Mouse (Mus musculus) E14TG2a.4 (cell line): Measurements from ENCODE around the gene Ctdsp2.

ENCODE experiments used
- H3K27me3 ChIP-seq: 2 replicates; pipeline ENCODE4 v1.6.1; 2014; ENCODE audit warnings: low read length, control low read depth; ENCODE audit not compliant: insufficient read depth
- H3K36me3 ChIP-seq: 2 replicates; pipeline ENCODE4 v1.6.1; 2014; ENCODE audit warnings: low read length, control low read depth; ENCODE audit not compliant: insufficient read depth
- H3K4me1 ChIP-seq: replicated peaks from 2 replicates; pipeline ENCODE4 v1.6.1; 2014; ENCODE audit warnings: low read depth, low read length, control low read depth
- H3K4me3 ChIP-seq: replicated peaks from 2 replicates; pipeline ENCODE4 v1.5.1; 2014; ENCODE audit warnings: mild to moderate bottlenecking, low read length
- H3K9me3 ChIP-seq: 2 replicates; pipeline ENCODE4 v1.6.1; 2014; ENCODE audit warnings: low read length, control low read depth
- CTCF ChIP-seq: conservative IDR thresholded peaks from 2 replicates; pipeline ENCODE4 v1.5.1; 2014; ENCODE audit warnings: low read length
- NANOG ChIP-seq: IDR thresholded peaks from 2 replicates; pipeline ENCODE4 v1.6.1; 2014; ENCODE audit warnings: borderline replicate concordance, low read length, mixed read lengths
- POU5F1 ChIP-seq: IDR thresholded peaks from 2 replicates; pipeline ENCODE4 v1.6.1; 2014; ENCODE audit warnings: low read length, borderline replicate concordance

The Ctdsp2 gene

DNA sequence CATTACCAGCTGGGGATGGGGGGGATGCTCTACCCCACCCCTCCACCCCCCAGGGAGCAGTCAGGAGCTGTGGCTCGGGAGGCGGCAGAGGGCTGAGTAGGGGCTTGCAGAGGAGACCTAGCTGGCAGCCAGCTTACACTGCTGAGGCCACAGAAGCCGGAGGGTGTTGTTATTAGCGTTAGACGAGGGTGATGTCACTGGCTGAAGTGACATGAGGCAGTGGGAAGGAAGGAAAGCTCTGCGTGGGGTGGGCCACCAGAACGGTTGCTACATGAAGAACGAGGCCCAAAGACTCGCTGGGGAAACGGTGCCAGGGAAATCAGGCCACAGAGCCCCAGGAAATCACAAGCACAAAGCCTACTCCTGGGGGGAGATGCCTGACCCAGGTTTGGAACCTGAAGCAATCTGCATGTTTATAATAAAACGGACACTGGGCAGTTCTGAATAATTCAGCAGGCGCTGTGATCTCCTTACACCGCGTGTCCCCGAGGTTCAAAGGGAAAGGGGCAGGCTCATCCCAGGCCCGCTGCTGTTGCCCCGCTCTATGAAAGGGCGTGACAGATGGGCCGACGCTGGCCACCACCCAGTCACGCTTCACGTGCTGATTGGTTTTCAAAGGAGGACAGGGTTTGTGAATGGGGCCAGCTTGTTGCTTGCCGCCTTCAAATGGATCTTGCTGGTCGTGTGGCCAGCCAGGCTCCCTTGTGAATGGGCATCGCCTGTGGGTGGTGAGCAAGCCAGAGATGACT is 21.0 kb upstream of the Ctdsp2 start:
- Histone ChIP-seq H3K36me3 (no peaks in the 10 kb centered on the region), H3K4me3 (peak overlapping the region; percentile 54), H3K9me3 (no peaks in the 10 kb centered on the region), H3K27me3 (peaks cover 27% of the 10 kb centered on the region), H3K4me1 (peaks cover 64% of the 10 kb centered on the region)
- no peak for TF ChIP-seq POU5F1
- TF ChIP-seq CTCF: no peak
- no peak for TF ChIP-seq NANOG

- no peak overlapping the region for H3K4me3 ChIP-seq
- no peaks in the 10 kb centered on the region for H3K9me3 ChIP-seq
- H3K4me1 ChIP-seq: peaks cover 90% of the 10 kb centered on the region
- TF ChIP-seq POU5F1 (no peak), CTCF (no peak), NANOG (no peak)
- H3K36me3 ChIP-seq: no peaks in the 10 kb centered on the region
- H3K27me3 ChIP-seq: peaks cover 26% of the 10 kb centered on the region
Measured at GRCm38 (mm10) chr10:126960496-126960895, 18.0 kb upstream of the Ctdsp2 start.

GRCm38 (mm10) chr10:126961757-126962156 is 16.8 kb upstream of the Ctdsp2 start:
- peaks cover 13% of the 10 kb centered on the region for H3K27me3 ChIP-seq
- peaks cover 82% of the 10 kb centered on the region for H3K4me1 ChIP-seq
- peak overlapping the region; percentile 66 for H3K4me3 ChIP-seq
- TF ChIP-seq POU5F1: no peak
- TF ChIP-seq NANOG: no peak
- TF ChIP-seq CTCF: no peak
- H3K36me3 ChIP-seq: no peaks in the 10 kb centered on the region
- no peaks in the 10 kb centered on the region for H3K9me3 ChIP-seq

DNA sequence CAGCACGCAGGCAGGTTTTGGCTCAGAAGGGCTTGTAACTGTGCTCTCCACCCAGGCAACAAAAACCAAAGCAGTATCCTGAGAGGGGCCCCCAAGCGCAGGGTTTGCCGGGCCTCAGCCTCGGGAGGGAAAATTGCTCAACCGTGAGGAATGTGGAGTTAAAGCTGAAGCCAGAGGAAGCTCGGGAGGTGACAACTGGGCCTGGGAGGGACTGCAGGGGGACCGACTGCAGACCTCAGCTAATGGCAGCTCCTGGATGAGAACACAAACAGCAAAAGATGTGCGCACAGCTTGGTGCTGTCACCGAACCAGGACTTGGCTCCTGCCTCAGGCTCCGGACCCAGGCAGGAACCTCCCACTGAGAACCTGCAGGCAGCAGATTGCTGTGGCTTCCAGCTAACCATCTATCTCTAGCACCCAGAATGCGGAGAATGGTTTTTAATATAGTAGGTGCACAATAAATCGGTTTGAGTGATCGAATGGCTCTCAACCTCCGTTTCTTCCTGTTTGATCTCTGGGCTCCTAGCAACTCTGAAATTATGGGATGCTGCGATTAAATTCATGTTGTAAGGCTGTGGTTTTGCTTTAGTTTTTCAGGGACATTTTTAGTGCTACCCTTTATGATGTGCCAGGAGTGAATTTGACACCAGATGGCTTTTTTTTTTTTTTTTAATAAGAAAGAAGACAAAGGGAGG is 16.1 kb upstream of the Ctdsp2 start:
- H3K9me3 ChIP-seq: no peaks in the 10 kb centered on the region
- H3K36me3 ChIP-seq: no peaks in the 10 kb centered on the region

GRCm38 (mm10) chr10:126962966-126963330 is 15.6 kb upstream of the Ctdsp2 start:
- peaks cover 70% of the 10 kb centered on the region for H3K4me1 ChIP-seq

More for the DNA sequence above, 16.1 kb upstream of the Ctdsp2 start:
- peaks cover 76% of the 10 kb centered on the region for H3K4me1 ChIP-seq
- peaks cover 7% of the 10 kb centered on the region; the same call in 1 of the 2 replicates for H3K27me3 ChIP-seq
- TF ChIP-seq CTCF: no peak
- TF ChIP-seq POU5F1: no peak
- TF ChIP-seq NANOG: no peak
- H3K4me3 ChIP-seq: peak overlapping the region; percentile 66

GRCm38 (mm10) chr10:126963821-126964220 is 14.7 kb upstream of the Ctdsp2 start:
- TF ChIP-seq POU5F1 (no peak), CTCF (no peak), NANOG (no peak)
- Histone ChIP-seq H3K4me3 (peak overlapping the region; percentile 66), H3K4me1 (peaks cover 66% of the 10 kb centered on the region), H3K36me3 (no peaks in the 10 kb centered on the region), H3K27me3 (0 out of 2 replicates have a peak, but pooled peaks cover 2% of the 10 kb centered on the region), H3K9me3 (no peaks in the 10 kb centered on the region)

More at GRCm38 (mm10) chr10:126962966-126963330, 15.6 kb upstream of the Ctdsp2 start:
- no peaks in the 10 kb centered on the region for H3K9me3 ChIP-seq
- no peaks in the 10 kb centered on the region for H3K36me3 ChIP-seq
- H3K4me3 ChIP-seq: peak overlapping the region; percentile 66; the same call in 1 of the 2 replicates
- TF ChIP-seq CTCF: no peak
- TF ChIP-seq NANOG: no peak
- no peak for TF ChIP-seq POU5F1
- 0 out of 2 replicates have a peak, but pooled peaks cover 2% of the 10 kb centered on the region for H3K27me3 ChIP-seq

- peak overlapping the region; percentile 60 for H3K4me3 ChIP-seq
- H3K27me3 ChIP-seq: peaks cover 6% of the 10 kb centered on the region
- no peaks in the 10 kb centered on the region for H3K36me3 ChIP-seq
- H3K9me3 ChIP-seq: no peaks in the 10 kb centered on the region
- H3K4me1 ChIP-seq: peaks cover 68% of the 10 kb centered on the region
- TF ChIP-seq CTCF (no peak), POU5F1 (no peak), NANOG (no peak; the same call in 1 of the 2 replicates)
Measured at GRCm38 (mm10) chr10:126971363-126972050, 7.0 kb upstream of the Ctdsp2 start.
